Mouse (Mus musculus) embryo, embryonic 10.5 days (tissue): ENCODE measurements around the gene Tpo.

Experiments
- DNase-seq: peaks from one replicate; pipeline ENCODE4 v3.0.0-alpha.2; 2015; ENCODE audit warnings: low spot score

Tpo gene

GRCm38 (mm10) chr12:30076316-30076715 is 56.1 kb downstream of the Tpo start:
- DNase-seq: no peak

- DNase-seq: no peak
These were observed 63.1 kb downstream of the Tpo start for GRCm38 (mm10) chr12:30069321-30069720.

DNA sequence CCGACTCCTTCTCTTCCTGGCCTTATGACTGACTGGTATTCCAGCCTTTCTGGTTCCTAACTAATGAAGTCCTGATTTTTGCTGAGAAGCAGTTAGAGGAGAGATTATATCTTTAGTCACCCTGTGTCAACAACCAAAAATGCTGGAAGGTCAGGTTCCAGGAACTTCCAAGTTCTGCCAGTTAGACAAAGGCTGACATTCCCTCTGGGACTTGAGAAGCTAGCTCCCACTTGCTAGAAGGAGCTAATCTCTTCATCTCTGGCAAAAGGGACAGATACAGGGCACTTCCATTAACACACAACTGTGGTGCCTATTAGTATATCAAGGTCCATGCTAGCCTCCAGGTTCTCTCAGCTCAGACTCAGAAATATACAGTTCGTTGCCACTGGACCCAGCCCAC is 64.6 kb downstream of the Tpo start:
- no peak for DNase-seq

GRCm38 (mm10) chr12:30062118-30062505 is 70.3 kb downstream of the Tpo start:
- no peak for DNase-seq

DNA sequence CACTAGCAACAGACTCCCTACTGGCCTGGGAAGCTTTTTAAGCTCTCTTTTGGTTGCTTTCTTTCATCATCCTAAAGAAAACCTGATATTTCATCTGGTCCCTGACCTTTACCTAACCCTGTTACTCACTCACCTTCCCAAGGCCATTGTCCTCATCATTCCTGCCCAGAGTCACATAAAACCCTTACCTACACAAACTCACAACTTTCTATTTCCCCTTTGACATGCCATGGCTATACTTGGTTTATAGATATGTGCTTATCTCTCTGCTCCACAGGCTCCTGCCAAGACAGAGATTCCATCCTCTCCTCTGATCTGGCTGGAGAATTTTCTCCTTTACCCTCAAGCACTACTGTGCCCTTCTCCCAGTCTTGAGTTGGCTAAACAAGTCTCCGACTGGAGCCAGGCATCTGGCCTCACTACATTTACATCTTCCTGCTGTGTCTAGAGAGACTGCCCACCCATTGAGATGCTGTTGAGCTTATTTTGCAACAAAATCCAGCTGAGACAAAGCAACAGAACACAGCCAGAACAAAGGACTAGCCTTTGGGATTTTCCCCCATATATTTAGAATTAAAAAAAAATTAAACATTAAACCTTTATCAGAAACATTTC is 70.8 kb downstream of the Tpo start:
- DNase-seq: no peak

- DNase-seq: no peak
These were observed 74.4 kb downstream of the Tpo start for GRCm38 (mm10) chr12:30058044-30058443.

- DNase-seq: no peak
These were observed 77.5 kb downstream of the Tpo start for GRCm38 (mm10) chr12:30054761-30055540.

DNA sequence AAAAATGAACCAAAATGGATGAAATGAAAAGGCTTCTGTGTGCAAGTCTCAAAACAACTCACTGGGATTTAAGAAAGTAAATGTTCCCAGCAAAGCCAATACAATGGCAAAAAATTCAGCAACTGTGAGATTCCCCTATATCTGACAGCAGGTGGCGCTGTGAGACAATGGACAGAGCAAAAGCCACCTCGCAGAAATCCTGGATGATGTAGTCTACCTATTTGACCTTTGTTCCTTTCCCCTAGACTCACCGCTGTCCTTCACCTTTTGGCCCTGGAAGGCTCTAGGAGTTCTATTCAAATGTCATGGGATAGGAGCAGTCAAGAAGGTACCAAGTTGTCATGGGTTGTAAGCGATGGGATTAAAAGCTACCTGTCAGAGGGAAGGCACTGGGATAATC is 82.2 kb downstream of the Tpo start:
- peak; percentile 81 for DNase-seq

DNA sequence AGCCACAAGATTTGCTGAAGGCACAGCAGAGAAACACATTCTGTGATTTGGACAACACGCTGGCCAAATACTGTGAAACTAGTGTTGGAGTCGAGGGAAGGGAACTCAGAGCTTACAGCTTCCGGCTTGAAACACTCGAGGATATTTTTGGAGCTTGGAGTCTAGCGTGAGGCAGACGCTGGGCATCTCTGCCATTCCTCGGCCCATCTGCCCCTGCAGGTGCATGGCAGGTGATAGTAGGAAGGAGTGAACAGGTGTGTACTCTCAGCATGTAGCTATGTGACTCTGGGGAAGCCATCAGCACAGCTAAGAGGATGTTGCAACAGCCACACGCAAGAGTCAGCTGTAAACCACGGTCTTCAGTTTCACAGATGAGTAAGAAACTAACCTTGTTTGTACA is 82.6 kb downstream of the Tpo start:
- DNase-seq: no peak

- DNase-seq: no peak
These were observed 83.6 kb downstream of the Tpo start for GRCm38 (mm10) chr12:30048848-30049247.

DNA sequence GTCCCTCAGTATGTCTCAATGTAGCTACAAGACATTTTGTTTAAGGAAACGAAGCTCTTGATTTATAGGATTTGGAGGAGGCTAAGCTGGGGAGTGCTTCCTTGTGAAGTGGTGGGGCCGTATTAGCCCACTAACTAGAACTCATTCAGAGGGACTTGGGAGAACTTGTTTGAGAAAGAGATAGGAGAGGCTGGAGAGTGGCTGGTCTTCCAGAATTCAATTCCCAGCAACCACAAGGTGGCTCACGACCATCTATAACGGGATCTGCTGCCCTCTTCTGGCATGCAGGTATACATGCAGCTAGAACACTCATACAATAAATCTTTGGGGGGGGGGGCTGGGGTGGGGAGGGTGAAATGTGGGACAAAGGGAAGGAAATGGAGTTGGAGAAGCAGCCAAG is 92.3 kb downstream of the Tpo start:
- peak; percentile 74 for DNase-seq

DNA sequence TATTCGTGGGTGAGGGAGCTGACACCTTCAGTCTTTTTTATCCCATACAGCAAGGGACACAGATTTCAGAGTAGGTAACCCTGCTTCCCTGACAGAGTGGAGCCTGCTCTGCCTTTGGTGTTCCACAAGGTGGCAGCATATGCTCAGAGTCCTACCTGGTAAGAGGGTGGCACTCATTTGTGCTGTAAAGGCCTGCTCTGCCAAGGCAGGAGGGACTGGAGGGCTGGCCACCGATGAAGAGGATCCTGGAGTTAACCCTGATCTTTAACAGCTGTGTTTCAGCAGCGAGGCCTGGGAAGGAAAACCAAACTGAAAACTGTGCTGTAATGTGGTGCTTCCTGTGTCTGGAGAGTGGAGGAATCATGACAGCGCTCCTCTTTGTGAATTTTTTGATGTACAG is 92.9 kb downstream of the Tpo start:
- DNase-seq: peak; percentile 69

GRCm38 (mm10) chr12:30036569-30037055 is 95.8 kb downstream of the Tpo start:
- no peak for DNase-seq

DNA sequence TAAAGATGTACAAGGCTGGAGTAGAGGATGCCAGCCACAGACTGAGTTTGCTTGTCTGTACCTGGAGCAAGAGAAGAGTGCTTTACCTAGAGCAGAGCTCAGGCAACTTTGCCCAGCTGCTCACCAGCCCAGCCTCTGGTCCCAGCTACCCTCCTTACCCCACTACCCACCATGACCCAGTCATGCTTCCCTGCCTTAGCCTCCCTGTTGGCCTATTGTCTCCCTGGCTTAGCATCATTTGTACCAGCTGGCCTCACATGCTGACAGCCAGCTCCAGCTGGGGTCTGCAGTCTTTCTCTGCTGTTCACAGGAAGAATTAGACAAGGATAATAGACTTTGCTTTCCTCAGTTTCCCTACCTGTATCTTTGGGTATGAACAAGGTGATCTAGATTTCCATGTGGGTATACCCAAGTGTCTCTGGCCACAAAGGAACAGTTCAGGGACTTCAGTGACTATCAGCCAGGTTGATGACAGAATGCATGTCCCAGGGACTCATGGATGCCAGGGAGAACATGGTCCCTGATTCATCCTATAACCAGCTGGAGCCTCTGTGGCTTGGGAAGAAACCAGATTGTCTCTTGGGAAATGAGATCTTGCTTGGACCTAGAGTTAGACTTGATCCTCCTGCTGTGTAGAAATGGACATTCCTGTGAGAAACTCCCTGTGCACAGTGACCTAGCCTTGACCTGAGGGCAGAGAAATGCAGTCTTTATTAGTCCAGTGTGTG is 96.4 kb downstream of the Tpo start:
- DNase-seq: no peak

GRCm38 (mm10) chr12:30035406-30035805 is 97.0 kb downstream of the Tpo start:
- DNase-seq: no peak

GRCm38 (mm10) chr12:30034681-30035080 is 97.7 kb downstream of the Tpo start:
- DNase-seq: no peak

GRCm38 (mm10) chr12:30030571-30030970 is 101.9 kb downstream of the Tpo start:
- DNase-seq: no peak

- DNase-seq: no peak
These were observed 103.3 kb downstream of the Tpo start for GRCm38 (mm10) chr12:30029111-30029510.

DNA sequence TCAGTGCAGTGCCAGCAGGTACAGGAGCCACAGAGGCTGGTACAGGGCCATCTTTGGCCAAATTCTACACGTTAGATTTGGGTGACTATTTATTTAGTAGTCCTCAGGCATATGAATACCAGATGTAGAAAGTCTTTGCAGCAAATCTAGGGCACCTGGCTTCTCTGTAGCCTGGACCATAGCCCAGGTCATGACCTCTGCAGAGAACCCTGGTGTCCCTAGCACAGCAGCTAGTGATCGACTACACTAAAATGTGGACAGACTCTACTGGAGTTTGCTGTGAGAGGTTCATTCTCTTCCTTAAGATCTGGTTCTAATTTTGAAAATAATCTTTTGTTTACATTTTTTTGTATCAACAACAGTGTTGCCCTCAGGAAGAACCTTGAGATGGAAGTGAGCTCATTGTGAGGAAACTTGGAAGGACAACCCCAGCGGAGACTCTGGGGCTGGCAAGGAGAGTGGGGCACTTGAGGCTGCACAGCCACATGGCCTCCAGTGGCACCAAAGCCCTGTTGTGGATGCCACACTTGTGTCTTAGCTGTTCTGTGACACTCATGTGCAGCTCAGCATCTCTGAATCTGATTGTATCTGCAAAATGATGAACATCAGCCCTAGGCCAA is 104.6 kb downstream of the Tpo start:
- no peak for DNase-seq

DNA sequence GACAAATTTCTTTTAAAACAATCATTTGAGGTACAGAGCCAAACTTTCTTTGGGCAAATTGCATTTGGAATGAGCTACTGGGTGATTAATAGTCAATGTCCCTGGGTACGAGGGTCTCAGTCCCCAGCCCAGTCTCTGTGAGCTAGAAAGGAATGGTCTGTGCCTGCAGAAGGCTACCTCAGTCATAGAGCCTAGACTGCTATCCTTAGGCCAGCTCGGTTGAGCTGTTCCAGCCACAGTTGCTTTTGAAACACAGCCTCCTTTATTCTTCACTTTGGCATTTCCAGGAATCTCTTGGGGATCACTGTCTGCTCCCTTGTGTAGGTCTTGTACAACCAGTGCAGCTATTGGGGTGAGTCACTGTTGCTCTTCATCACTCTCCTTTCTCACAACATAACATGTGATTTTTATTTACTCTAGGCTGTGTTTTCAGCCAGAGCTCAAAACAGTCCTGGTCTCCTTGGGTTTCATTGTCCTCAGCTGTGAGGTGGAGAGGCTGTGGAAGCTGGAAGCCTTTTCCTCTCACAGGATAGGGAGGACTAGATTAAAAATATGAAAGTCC is 108.1 kb downstream of the Tpo start:
- DNase-seq: no peak

DNA sequence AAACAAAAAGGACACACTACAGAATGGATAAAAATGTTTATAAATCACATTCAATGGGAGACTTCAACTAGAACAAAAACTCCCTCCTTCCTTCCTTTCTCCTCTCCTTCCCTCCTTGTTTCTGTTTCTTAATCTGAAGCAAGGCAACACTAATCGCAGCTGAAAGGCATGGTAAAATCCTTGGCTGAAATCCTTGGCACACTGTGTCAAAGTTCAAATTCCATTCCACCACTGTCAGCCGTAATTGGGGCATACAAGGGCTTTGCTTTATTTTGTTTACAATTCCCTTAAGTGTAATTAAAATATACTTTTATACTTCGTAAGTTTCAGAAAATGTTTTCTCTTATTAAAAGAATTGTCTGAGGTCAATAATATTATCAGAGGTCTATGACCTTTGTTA is 108.9 kb downstream of the Tpo start:
- DNase-seq: peak; percentile 26

- DNase-seq: no peak
These were observed 112.0 kb downstream of the Tpo start for GRCm38 (mm10) chr12:30020447-30020846.
